Mouse (Mus musculus) forebrain, embryonic 16.5 days (tissue): Measurements from ENCODE around the gene Vmn2r32. TPM values are rescaled to one million over a fixed set of nuclear protein-coding genes. Genes with fewer than 3 reads are reported as not detected.
"Not testable (repeated sequence)": the region's sequence is repeated elsewhere in the genome, so short reads cannot be mapped to it uniquely, and the experiment has no call there.

Source experiments
- ATAC-seq: fragments of 200-750 bp; cut with Nextera tagmentation; 2 replicates; pipeline ENCODE4 v1.8.0; 2017; ENCODE audit warnings: mild to moderate bottlenecking, moderate library complexity
- H3K27ac ChIP-seq: fragments of 300-500 bp; sonication (generic); 2 replicates; pipeline ENCODE4 v1.5.1; 2014; ENCODE audit warnings: low read length, control low read depth
- H3K27me3 ChIP-seq: fragments of 300-500 bp; sonication (generic); replicated peaks from 2 replicates; pipeline ENCODE4 v1.6.1; 2014; ENCODE audit warnings: low read length; ENCODE audit not compliant: control insufficient read depth, insufficient read depth
- H3K36me3 ChIP-seq: fragments of 300-500 bp; sonication (generic); 2 replicates; pipeline ENCODE4 v1.6.1; 2014; ENCODE audit not compliant: control insufficient read depth, insufficient read depth
- H3K4me1 ChIP-seq: fragments of 300-500 bp; sonication (generic); replicated peaks from 2 replicates; pipeline ENCODE4 v1.6.1; 2014; ENCODE audit warnings: low read length; ENCODE audit not compliant: control insufficient read depth, insufficient read depth
- H3K4me2 ChIP-seq: fragments of 300-500 bp; sonication (generic); 2 replicates; pipeline ENCODE4 v1.6.1; 2014; ENCODE audit warnings: mild to moderate bottlenecking, low read length, control low read depth
- H3K4me3 ChIP-seq: fragments of 300-500 bp; sonication (generic); replicated peaks from 2 replicates; pipeline ENCODE4 v1.5.1; 2014; ENCODE audit warnings: mild to moderate bottlenecking, low read length, control low read depth
- H3K9ac ChIP-seq: fragments of 300-500 bp; sonication (generic); replicated peaks from 2 replicates; pipeline ENCODE4 v1.6.1; 2014; ENCODE audit warnings: low read depth, low read length, control low read depth
- H3K9me3 ChIP-seq: fragments of 300-500 bp; sonication (generic); 2 replicates; pipeline ENCODE4 v1.6.1; 2016; ENCODE audit warnings: low read length; ENCODE audit not compliant: control insufficient read depth
- WGBS: fragments of 180-500 bp; shearing (Covaris S2); extraction: QIAGEN DNeasy Blood & Tissue Kit; methylation state at CpG from one replicate; pipeline ENCODE4 v1.1.7; 2014; 5-methylcytosine and 5-hydroxymethylcytosine counted together
- polyA plus RNA-seq: library from polyadenylated mRNA; unstranded; fragments of >200 nt; fragmentation: Nextera tagmentation; extraction: Ambion mirVana; gene quantifications from 2 replicates; pipeline ENCODE4 v1.2.1, GENCODE M21; 2015

Gene Vmn2r32
- polyA plus RNA-seq, result not detected in 2 replicates

DNA sequence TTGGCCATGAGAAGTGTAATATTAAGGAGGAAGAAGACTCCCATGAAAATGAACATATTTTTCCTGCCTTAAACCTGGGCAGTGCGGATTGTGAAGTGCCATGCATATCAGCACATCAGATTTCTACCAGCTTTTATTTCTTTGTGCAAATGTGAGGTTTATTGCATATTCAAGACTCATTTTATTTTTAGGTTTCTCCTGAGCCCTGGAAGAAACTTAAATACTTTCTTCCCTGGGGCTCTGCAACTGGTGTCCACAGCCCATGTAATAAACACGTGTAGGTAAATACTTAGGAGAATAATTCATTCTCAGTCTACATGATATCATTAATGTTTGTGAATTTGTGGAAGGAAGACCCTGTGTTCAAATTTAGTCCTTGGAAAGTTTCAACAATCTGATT, at the start of gene Vmn2r32:
TSS of gene Vmn2r32 (minus strand) at position 101 of the 400 bp plus-strand sequence.
- not testable (repeated sequence) for H3K36me3 ChIP-seq, H3K4me2 ChIP-seq, H3K4me1 ChIP-seq, ATAC-seq, H3K9ac ChIP-seq, H3K9me3 ChIP-seq, H3K27ac ChIP-seq, H3K4me3 ChIP-seq, H3K27me3 ChIP-seq
- WGBS, result 71% methylated on average over 1 of the region's 2 CpGs

Other genes with a start within 250 kb of the Vmn2r32 start
- 0.76 and 2.3 TPM in 2 replicates for gene Vmn2r29, start 232.7 kb downstream of the Vmn2r32 start, polyA plus RNA-seq
- 8.6 and 10.4 TPM in 2 replicates for gene Gm45844, start 201.7 kb downstream of the Vmn2r32 start, polyA plus RNA-seq
- gene Clcn4, start 179.2 kb downstream of the Vmn2r32 start, polyA plus RNA-seq, result 202 and 213 TPM in 2 replicates
- not detected in 2 replicates for gene Vmn2r30, start 142.4 kb downstream of the Vmn2r32 start, polyA plus RNA-seq
- not detected in 2 replicates for gene Gm45783, start 105.4 kb downstream of the Vmn2r32 start, polyA plus RNA-seq
- gene Vmn2r31, start 80.3 kb downstream of the Vmn2r32 start, polyA plus RNA-seq, result not detected in 2 replicates
- not detected in 2 replicates for gene Vmn2r33, start 86.8 kb upstream of the Vmn2r32 start, polyA plus RNA-seq
- gene Vmn2r34, start 209.5 kb upstream of the Vmn2r32 start, polyA plus RNA-seq, result not detected in 2 replicates